Comparison of ENCODE assay signal across 8 mouse cellular contexts in genomic region chr6:135249846-135250531, GRCm38 (mm10). TPM values are rescaled to one million over a fixed set of nuclear protein-coding genes. Genes with fewer than 3 reads are reported as not detected.
DNase-seq lines count a peak whose midpoint lies in the region; ATAC-seq lines count a peak whose summit lies in the region.

No protein-coding gene starts in this region.

- H3K9me3 ChIP-seq in limb, embryonic 12.5 days = no peaks in the 10 kb centered on the region
- H3K9me3 ChIP-seq in stomach, embryonic 15.5 days = no peaks in the 10 kb centered on the region

- peak; percentile 76 for ATAC-seq in limb, embryonic 12.5 days (ENCODE audit: insufficient number of reproducible peaks, insufficient read depth, low FRiP score, low TSS enrichment, low read depth)
- peak; percentile 52; the same call in 1 of the 2 replicates for ATAC-seq in monocyte, adult 5-6 weeks (replicated peaks; ENCODE audit: insufficient number of reproducible peaks, low FRiP score, low TSS enrichment, poor library complexity, severe bottlenecking)
- peak; percentile 77 for ATAC-seq in stomach, embryonic 15.5 days (ENCODE audit: insufficient read depth, low FRiP score, low read depth)

- no peak overlapping the region for H3K4me3 ChIP-seq in limb, embryonic 12.5 days (replicated peaks)
- H3K4me3 ChIP-seq in stomach, embryonic 15.5 days (replicated peaks) = no peak overlapping the region

- peaks cover 32% of the 10 kb centered on the region for H3K4me1 ChIP-seq in limb, embryonic 12.5 days (replicated peaks)
- peaks cover 21% of the 10 kb centered on the region for H3K4me1 ChIP-seq in stomach, embryonic 15.5 days

- WGBS in limb, embryonic 12.5 days = 12% methylated on average over 19 of the region's 19 CpGs
- WGBS in stomach, embryonic 15.5 days = 34% methylated on average over 19 of the region's 19 CpGs

- DNase-seq in 3T3-L1 (ENCODE audit: low read depth, low spot score) = peak; percentile 99
- peak; percentile 64 to 90 for DNase-seq in adrenal gland, adult (ENCODE audit: inconsistent age in 2 of 2, low spot score in 1 of 2)
- peak; percentile 84 for DNase-seq in embryo, embryonic 10.5 days (ENCODE audit: low spot score)
- DNase-seq in gastrocnemius, postnatal 25 days = peak; percentile 68
- peak; percentile 74 for DNase-seq in kidney, adult 18-20 months

- no peak overlapping the region for H3K9ac ChIP-seq in limb, embryonic 12.5 days (replicated peaks)
- no peak overlapping the region for H3K9ac ChIP-seq in stomach, embryonic 15.5 days

- peak overlapping the region; percentile 60 for H3K27ac ChIP-seq in limb, embryonic 12.5 days
- peak overlapping the region; percentile 67 for H3K27ac ChIP-seq in stomach, embryonic 15.5 days

- H3K36me3 ChIP-seq in limb, embryonic 12.5 days = no peaks in the 10 kb centered on the region
- no peaks in the 10 kb centered on the region for H3K36me3 ChIP-seq in stomach, embryonic 15.5 days

- peak overlapping the region; percentile 31 for H3K4me2 ChIP-seq in limb, embryonic 12.5 days
- H3K4me2 ChIP-seq in stomach, embryonic 15.5 days = peak overlapping the region; percentile 32; the same call in 1 of the 2 replicates

- H3K27me3 ChIP-seq in limb, embryonic 12.5 days = peaks cover 5% of the 10 kb centered on the region; the same call in 1 of the 2 replicates
- no peaks in the 10 kb centered on the region for H3K27me3 ChIP-seq in stomach, embryonic 15.5 days (replicated peaks)

RNA-seq across cellular contexts. Expression of gene Gsg1, which starts 4.2 kb away (rescaled TPM):
- not detected for total RNA-seq in gastrocnemius, postnatal 25 days (2021)
- polyA plus RNA-seq in limb, embryonic 12.5 days (2016; fragmentation: Nextera tagmentation; extraction: Ambion mirVana) = 0.74 and 0.78 TPM in 2 replicates
- 0.29 to 0.75 TPM in 2 of 3 replicates, not detected in the other for total RNA-seq in monocyte, adult 5-6 weeks (2017)
- 0.17 and 0.72 TPM in 2 replicates for polyA plus RNA-seq in stomach, embryonic 15.5 days (2015; fragmentation: Nextera tagmentation; extraction: Ambion mirVana)

RNA-seq across cellular contexts. Expression of gene Hebp1, which starts 52.2 kb away (rescaled TPM):
- 10 to 100 TPM in 1 of 2 experiments, 1 to 10 TPM in 1; 4.8 to 10.2 TPM for total RNA-seq in gastrocnemius, postnatal 25 days (2021)
- 5.1 and 8.4 TPM in 2 replicates for polyA plus RNA-seq in limb, embryonic 12.5 days (2016; fragmentation: Nextera tagmentation; extraction: Ambion mirVana)
- 1.1 to 4.2 TPM (median 1.6 TPM) in 3 replicates for total RNA-seq in monocyte, adult 5-6 weeks (2017)
- polyA plus RNA-seq in stomach, embryonic 15.5 days (2015; fragmentation: Nextera tagmentation; extraction: Ambion mirVana) = 27.6 and 32.2 TPM in 2 replicates

RNA-seq across cellular contexts. Expression of gene Fam234b, which starts 52.2 kb away (rescaled TPM):
- 1 to 10 TPM; 3.4 to 3.9 TPM for total RNA-seq in gastrocnemius, postnatal 25 days (2021)
- 26.9 and 27.6 TPM in 2 replicates for polyA plus RNA-seq in limb, embryonic 12.5 days (2016; fragmentation: Nextera tagmentation; extraction: Ambion mirVana)
- 0.86 to 3.1 TPM (median 1.3 TPM) in 3 replicates for total RNA-seq in monocyte, adult 5-6 weeks (2017)
- polyA plus RNA-seq in stomach, embryonic 15.5 days (2015; fragmentation: Nextera tagmentation; extraction: Ambion mirVana) = 29.7 and 34.3 TPM in 2 replicates
